Mouse (Mus musculus): ENCODE measurements around the gene Panx3.

DNA sequence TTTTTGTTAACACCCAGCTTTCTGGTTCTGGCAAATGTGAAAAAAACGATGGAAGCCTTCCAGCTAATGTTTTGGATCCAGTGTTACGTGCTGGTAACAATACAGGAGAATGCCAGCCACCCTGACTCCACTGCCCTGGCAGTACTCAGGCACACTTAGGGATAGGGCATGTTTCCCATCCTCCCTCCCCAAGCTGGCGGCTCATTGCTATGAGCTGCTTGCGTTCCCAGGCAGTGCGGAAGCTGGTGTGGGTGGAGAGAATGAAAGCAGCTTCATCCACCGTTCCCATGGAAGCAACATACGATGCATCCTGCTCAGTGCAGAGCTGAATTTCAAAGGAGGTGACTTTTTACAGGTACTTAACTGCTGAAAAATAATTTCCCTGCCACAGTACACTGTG, 43.4 kb downstream of the Panx3 start:
- no peak for TF ChIP-seq POLR2A (IDR thresholded peaks at IDR 0.05; ENCODE audit: insufficient read depth, low read depth, low read length)
- TF ChIP-seq CTCF (IDR thresholded peaks at IDR 0.05): no peak
- TF ChIP-seq EP300 (IDR thresholded peaks at IDR 0.05; ENCODE audit: insufficient read depth, low read depth, low read length): no peak

Data from heart, adult 2 months (tissue).